Mouse (Mus musculus) megakaryocyte-erythroid progenitor cell, adult 5-6 weeks (primary cell): ENCODE measurements at regions not wholly inside any gene's neighbourhood (a gene's known extent, or its start where the extent isn't known, plus 50 kb on each side); places are given as distances from the start of the nearest gene placed in this dataset.

ENCODE experiments used
- ATAC-seq: replicated peaks from 2 replicates; pipeline ENCODE4 v1.8.0; 2016; ENCODE audit warnings: mild to moderate bottlenecking, inconsistent platforms; ENCODE audit not compliant: severe bottlenecking, poor library complexity, low FRiP score, low TSS enrichment

DNA sequence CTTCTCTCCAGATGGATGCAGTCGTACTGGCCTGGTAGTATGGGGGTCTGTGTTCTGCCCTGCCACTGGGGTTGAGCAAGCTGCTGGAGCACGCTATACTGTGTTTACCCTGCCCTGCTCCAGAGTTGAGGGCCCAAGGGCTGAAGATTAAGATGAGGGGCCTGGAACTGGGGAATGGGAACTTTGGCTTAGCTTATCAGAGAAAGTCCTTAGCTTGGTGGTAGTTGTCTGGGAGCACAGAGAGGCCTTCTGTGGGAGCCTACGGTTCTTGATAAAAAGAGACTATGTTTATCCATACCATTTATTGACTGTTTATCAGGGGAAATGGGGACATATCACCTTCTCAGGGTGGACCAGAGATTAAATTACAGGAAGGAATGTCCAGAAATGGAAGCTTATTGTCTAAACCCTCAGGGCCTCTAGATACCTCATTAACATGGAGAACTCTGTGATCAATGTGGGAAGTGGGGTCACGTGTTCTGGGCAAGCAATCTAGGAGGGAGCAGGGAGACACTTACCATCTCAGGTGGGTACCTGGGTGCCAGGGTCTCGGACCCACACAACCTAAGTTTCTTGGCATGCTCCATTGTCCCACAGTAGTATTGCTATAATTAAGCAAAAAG is 58.7 kb downstream of the Mycn start:
- ATAC-seq = no peak

- no peak for ATAC-seq
Measured at GRCm38 (mm10) chr12:12878031-12878430, 63.7 kb downstream of the Mycn start.

GRCm38 (mm10) chr12:12877539-12877938 is 64.2 kb downstream of the Mycn start:
- no peak for ATAC-seq

GRCm38 (mm10) chr12:12875976-12876745 is 65.6 kb downstream of the Mycn start:
- no peak for ATAC-seq

GRCm38 (mm10) chr12:12873551-12873950 is 68.2 kb downstream of the Mycn start:
- ATAC-seq = no peak

DNA sequence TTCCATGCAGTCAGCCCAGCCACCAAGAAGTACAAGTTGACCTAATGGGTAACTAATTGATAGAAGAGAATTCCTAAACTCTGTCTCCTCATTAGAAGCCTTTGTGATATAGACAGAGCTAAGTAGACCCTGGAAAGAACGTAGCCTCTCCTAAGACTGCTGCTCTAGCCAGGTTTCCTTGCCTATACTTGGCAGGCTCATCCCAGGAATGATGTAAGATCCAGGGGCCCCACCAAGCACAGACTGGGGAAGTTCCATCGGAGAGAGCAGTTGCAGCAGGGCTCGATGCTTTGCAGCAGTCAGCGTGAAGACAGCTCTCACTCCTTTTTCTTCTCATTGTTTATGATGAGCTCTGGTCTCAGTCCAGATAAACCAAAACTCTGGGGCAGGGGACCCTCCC is 68.7 kb downstream of the Mycn start:
- no peak for ATAC-seq

- ATAC-seq = no peak
Measured at GRCm38 (mm10) chr12:12871272-12871671, 70.4 kb downstream of the Mycn start.

DNA sequence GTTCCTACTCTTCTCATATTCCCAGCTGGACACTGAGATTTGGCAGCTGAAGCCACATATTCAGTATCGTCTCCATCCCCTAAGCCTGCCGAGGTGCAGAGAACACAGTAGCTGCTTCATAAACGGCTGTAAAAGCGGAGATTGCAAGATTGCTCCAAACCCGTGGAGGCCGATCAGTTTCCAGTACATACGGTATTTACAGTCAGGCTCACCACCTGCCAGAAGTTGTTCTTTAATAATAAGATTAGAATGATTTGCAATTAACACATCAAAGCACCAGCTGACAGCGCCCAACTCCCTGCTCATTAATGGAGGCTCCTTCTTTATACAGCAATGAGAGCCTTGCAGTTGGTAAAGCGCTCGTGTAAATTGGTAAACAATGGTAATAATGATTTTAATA is 75.1 kb downstream of the Mycn start:
- no peak for ATAC-seq

DNA sequence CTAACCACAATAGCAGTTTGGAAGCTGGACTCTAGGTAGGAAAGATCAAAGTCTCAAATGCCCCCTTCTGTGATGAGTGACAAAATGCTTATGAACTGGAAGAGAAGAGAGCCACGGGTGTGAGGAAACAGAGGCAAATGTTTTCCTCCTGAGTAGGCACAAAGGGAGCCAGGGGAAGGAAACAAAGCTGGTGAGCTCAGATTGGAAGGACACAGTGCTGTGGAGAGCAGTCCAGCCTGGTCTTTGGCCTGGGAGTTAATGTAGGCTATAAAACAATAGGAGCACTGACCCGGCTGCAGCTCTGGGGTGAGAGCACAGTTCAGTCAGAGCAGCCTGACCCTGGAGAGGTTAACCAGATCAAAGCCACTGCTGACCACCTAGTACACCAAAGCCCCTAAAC is 91.0 kb downstream of the Mycn start:
- no peak for ATAC-seq

- ATAC-seq = no peak
Measured at GRCm38 (mm10) chr12:12846716-12847115, 95.0 kb downstream of the Mycn start.

- no peak for ATAC-seq
Measured at GRCm38 (mm10) chr12:12842247-12842957, 99.3 kb downstream of the Mycn start.

DNA sequence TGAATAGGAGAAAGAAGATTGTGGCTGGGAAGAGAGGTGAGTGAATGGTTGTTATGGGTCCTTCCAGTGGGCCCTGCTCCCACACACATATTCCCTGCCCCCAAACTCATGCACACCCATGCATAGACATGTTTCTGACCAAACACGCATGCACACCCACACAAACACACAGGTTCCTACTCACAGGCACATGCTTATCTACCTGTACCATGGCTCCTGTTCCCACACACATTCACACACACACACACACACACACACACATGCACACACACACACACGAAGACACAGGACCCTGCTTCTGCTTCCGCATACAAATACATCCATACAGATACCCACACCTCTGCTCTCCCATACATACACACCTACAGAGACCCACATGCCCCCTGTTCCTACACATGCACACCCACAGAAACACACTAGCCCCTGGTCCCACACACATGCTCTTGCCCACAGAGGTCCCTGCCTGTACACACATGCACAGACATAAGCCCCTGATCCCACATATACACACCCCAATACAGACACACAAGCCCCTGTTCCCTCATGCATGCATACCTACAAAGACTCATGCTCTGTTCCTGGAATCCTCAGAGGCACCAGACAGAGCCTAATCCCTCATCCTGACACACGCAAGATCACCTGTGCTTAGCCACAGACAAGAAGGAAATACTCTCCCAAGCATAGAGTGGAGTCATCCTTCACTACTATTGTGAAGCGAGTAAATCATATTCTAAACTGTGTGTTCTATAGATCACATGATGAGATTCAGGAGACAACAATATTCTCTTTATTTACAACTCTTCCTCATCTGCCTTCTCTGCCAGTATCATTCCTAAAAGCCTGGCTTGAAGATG is 100.1 kb downstream of the Mycn start:
- no peak for ATAC-seq

GRCm38 (mm10) chr12:12840661-12841384 is 100.9 kb downstream of the Mycn start:
- no peak for ATAC-seq

DNA sequence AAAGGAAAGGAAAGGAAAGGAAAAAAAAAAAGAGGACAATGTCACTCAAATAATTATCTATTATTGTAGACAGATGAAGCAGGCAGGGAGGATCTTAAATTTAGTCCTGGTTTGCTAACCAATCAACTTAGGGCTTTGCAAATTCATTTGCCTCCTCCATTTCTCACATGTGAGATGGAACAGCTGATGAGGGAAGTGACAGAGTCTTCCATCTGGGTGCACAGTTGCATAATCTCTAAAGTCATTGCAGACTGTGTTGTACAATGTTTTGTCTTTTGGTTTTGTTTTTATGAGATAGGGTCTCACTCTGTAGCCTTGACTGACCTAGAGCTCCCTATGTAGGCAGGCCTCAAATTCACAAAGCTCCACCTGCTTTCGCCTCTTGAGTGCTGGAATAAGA is 103.9 kb downstream of the Mycn start:
- no peak for ATAC-seq

- ATAC-seq = no peak
Measured at GRCm38 (mm10) chr12:12827821-12828641, 113.7 kb downstream of the Mycn start.

- no peak for ATAC-seq
Measured at GRCm38 (mm10) chr12:12827379-12827778, 114.3 kb downstream of the Mycn start.

DNA sequence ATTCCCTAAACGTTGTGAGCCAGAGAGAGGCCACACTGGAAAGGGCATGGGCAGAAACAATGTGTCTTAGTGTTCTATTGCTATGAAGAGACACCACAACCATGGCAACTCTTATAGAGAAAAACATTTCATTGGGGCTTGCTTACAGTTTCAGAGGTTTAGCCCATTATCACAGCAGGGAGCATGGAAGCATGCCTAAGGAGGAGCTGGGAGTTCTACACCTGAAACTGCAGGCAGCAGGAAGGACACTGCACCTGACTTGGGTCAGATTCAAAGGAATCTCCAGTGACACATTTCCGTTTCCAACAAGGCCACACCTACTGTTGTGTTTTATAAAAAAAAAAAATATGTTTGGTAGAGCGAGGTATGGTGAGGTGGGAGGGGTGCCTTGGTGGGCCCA is 115.3 kb downstream of the Mycn start:
- ATAC-seq = no peak

DNA sequence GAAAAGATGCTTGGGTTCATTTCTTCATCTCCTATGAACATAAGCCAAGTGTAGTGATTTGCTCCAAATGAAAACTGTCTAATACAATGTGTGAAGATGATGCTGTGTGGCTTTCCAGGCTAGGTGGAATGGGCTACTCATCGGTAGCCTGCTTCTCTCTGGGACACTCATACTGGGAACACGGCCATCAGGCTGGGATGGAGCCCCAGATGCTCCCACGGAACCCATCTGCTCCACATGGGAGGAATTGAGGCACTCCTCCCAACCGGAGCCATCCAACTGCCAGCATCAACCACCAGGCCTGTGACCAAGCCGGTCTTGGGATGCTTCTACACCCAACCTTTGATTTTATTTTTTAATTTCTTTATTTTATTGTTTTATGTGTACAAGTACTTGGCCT is 115.9 kb downstream of the Mycn start:
- no peak for ATAC-seq
